Mouse (Mus musculus): ENCODE data around the gene Cfap99.

DNA sequence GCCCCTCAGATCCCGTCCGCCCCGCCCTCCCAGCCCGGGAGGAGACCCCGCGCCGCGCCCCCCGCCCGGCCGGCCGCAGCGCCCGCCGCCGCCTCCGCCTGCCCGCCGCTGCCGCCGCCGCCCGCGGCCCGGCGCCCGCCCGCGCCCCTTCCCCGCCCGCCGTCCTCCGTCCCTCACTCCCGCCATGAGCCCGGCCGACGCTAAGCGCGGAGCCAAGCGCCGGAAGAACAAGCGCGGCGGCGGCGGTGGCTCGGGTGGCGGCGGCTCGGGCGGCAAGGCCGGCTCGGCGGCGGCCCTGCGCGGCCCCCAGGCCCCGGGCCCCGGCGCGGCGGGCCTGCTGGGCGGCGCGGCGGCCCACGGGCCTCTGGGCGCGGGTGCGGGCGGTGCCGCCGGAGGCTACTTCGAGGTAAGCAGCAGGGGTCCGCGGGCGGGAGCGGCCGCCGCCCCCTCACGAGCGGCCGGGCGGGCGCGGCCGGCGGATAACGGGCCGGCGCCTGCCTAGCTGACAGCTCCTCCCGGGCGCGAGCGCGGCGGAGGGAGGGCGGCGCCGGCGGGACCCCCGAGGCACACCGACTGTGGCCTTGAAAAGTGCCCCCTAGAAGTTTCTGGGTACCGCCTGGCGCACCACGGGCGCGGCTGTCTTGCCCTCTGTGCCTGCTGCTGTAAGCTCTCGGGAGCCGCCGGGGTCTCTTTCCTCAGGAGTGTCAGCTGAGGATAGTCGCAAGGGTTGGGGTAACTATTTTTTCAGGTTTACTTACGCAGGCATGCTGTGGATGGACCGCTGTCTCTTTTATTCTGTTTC, 81.8 kb downstream of the Cfap99 start:
- TF ChIP-seq POLR2A (IDR thresholded peaks at IDR 0.05; ENCODE audit: borderline replicate concordance, low read depth, low read length) (no peak), CTCF (IDR thresholded peaks at IDR 0.05; ENCODE audit: low read depth, low read length) (no peak)
